Mouse (Mus musculus) erythroblast, embryonic 14.5 days (primary cell): Measurements from ENCODE around the gene Col15a1. TPM values are rescaled to one million over a fixed set of nuclear protein-coding genes. Genes with fewer than 3 reads are reported as not detected.

ENCODE experiments used
- H3K27me3 ChIP-seq: 2 replicates; pipeline ENCODE4 v1.6.1; 2012; ENCODE audit warnings: inconsistent platforms; ENCODE audit not compliant: control insufficient read depth
- H3K36me3 ChIP-seq: 2 replicates; pipeline ENCODE4 v1.6.1; 2012; ENCODE audit warnings: mild to moderate bottlenecking, inconsistent platforms; ENCODE audit not compliant: control insufficient read depth
- H3K4me1 ChIP-seq: 2 replicates; pipeline ENCODE4 v1.6.1; 2012; ENCODE audit warnings: inconsistent platforms; ENCODE audit not compliant: control insufficient read depth
- H3K4me3 ChIP-seq: replicated peaks from 2 replicates; pipeline ENCODE3; 2012; ENCODE audit warnings: moderate library complexity, mild to moderate bottlenecking, inconsistent platforms
- H3K9me3 ChIP-seq: 2 replicates; pipeline ENCODE4 v1.6.1; 2012; ENCODE audit warnings: low read length, inconsistent platforms, mixed read lengths; ENCODE audit not compliant: control insufficient read depth
- GATA1 ChIP-seq: IDR thresholded peaks from 2 replicates; pipeline ENCODE4 v1.6.1; 2012; ENCODE audit warnings: low read length, inconsistent platforms, mixed read lengths
- TAL1 ChIP-seq: IDR thresholded peaks from 3 replicates; pipeline ENCODE4 v1.6.1; 2012; ENCODE audit warnings: low read length, inconsistent platforms, mixed read lengths
- polyA plus RNA-seq: library from polyadenylated mRNA; stranded (reverse); fragments of >175 nt; gene quantifications from 2 replicates; pipeline ENCODE4 v1.2.3, GENCODE M21; 2012

Gene Col15a1
- polyA plus RNA-seq, 1 experiment: not detected

- TF ChIP-seq GATA1: no peak
- no peak for TF ChIP-seq TAL1
- Histone ChIP-seq H3K9me3 (no peaks in the 10 kb centered on the region), H3K27me3 (no peaks in the 10 kb centered on the region), H3K4me3 (no peak overlapping the region), H3K36me3 (no peaks in the 10 kb centered on the region), H3K4me1 (no peaks in the 10 kb centered on the region)
Observed at GRCm38 (mm10) chr4:47225920-47226319, 18.0 kb downstream of the Col15a1 start.

DNA sequence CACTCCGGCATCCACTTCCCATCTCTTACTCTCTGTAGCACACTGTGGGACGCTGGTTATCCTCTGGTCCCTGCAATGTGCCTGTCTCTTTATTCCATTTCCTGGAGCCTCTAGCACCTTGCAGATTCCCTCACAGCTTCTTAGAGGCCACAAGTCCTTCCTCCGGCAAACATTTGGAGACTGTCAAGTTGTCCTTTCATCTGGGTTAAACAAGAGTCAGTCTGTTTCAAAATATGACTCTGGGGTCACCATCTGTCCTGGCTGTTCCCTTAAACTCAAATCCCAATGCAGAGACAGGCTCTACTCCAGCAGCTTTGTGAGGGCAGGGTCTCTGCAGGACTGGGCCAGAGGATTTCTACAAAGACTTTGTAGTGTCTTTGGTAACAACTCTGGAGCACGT, 19.1 kb downstream of the Col15a1 start:
- no peak overlapping the region for H3K4me3 ChIP-seq
- no peaks in the 10 kb centered on the region for H3K27me3 ChIP-seq
- H3K9me3 ChIP-seq: no peaks in the 10 kb centered on the region
- no peaks in the 10 kb centered on the region for H3K4me1 ChIP-seq
- no peaks in the 10 kb centered on the region for H3K36me3 ChIP-seq
- TF ChIP-seq GATA1: no peak
- TF ChIP-seq TAL1: no peak

DNA sequence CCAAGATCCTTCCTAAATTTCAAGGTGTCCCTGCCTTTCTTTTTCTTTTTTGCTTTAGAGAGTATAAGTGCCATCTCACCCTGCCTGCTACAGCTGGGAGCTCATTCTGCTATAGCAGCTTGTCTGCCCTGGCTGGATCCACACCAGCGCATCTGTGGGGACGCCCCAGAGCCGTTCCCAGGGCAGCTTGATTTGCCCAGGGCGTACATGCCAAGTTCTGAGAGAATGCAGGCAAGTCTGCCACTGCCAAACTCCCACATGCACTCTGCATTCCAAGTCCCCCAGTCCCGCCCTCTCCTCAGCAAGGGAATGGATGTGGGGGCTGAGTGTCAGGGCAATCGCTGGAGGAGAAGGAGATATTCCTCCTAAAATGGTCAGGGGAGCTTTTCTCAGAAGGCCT, 19.8 kb downstream of the Col15a1 start:
- H3K36me3 ChIP-seq: no peaks in the 10 kb centered on the region
- no peaks in the 10 kb centered on the region for H3K4me1 ChIP-seq
- no peaks in the 10 kb centered on the region for H3K9me3 ChIP-seq
- no peak for TF ChIP-seq TAL1
- no peak for TF ChIP-seq GATA1
- H3K27me3 ChIP-seq: no peaks in the 10 kb centered on the region
- H3K4me3 ChIP-seq: no peak overlapping the region

- no peaks in the 10 kb centered on the region for H3K27me3 ChIP-seq
- no peaks in the 10 kb centered on the region for H3K36me3 ChIP-seq
- no peak overlapping the region for H3K4me3 ChIP-seq
- no peak for TF ChIP-seq TAL1
- no peak for TF ChIP-seq GATA1
- no peaks in the 10 kb centered on the region for H3K9me3 ChIP-seq
- no peaks in the 10 kb centered on the region for H3K4me1 ChIP-seq
Observed at GRCm38 (mm10) chr4:47228945-47229344, 21.0 kb downstream of the Col15a1 start.

DNA sequence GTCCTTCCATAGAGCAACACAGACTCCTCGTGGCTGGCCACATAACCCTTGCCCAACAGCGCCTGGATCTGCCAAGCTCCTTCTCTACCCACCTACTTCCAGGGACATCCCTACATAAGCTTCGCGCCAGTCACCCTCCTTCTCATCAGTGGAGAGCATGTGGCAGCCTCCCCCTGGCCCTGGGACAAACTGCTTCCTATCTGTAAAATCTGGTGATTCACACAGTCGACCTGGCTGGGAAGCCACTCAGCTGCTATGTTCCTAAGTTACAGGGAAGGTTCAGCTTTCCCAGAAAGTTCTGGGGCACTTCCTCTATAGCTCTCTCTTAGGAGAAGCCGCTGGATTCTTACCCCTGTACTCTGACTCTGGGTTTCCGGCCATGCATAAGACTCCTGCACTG, 22.5 kb downstream of the Col15a1 start:
- Histone ChIP-seq H3K36me3 (no peaks in the 10 kb centered on the region), H3K4me3 (no peak overlapping the region), H3K4me1 (no peaks in the 10 kb centered on the region), H3K27me3 (no peaks in the 10 kb centered on the region), H3K9me3 (no peaks in the 10 kb centered on the region)
- TF ChIP-seq TAL1: no peak
- no peak for TF ChIP-seq GATA1

DNA sequence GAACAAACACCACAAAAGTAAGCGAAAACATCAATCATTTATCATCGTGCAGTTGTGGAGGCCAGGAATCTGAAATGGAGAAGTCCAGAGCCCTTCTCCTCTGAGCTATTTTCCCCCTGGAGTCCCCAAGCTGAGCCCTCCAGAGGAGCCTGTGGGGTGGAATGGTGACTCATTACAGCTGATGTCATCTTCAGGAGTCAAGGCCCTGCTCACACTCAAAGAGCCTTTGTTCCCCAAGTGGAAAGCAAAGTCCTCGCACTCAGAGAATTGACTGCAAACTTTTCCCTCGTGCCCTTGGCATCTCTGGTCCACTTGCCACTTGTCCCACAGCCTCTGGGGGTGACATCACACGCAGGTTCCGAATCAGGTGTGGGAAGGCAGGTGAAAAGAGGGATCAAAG, 23.4 kb downstream of the Col15a1 start:
- Histone ChIP-seq H3K4me1 (no peaks in the 10 kb centered on the region), H3K27me3 (no peaks in the 10 kb centered on the region), H3K9me3 (no peaks in the 10 kb centered on the region), H3K4me3 (no peak overlapping the region), H3K36me3 (no peaks in the 10 kb centered on the region)
- TF ChIP-seq GATA1 (no peak), TAL1 (no peak)

DNA sequence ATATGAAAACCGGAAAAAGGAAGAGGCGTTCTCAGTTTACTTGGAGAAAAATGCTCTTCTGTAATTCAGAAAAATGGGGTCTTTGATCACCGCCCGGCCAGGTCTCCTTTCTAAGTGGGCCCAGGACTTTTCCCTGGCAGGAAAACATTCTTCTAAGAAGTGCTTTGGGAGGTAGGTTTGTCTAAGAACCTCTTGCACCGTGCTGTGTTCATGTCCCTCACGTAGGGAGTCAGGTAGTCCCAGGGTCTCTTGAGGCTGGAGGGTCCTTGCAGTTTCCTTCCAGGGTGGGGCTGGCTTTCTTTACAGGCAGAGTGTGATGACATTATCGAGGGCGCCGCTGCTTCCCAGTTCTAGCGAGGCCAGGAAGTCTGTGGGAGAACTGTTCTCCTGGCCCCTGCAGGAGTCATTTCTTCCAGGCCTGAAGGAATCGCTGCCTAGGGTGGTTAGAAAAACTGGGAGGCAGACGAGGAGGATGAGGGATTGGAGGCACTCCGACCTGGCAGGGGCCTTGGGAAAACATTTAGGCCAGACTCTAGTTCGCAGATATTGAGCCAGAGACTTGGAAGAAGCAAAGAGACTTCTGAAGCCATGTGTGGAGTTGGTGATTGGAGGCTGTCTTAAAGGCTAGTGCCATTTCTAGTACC, 25.4 kb downstream of the Col15a1 start:
- no peaks in the 10 kb centered on the region for H3K9me3 ChIP-seq
- TF ChIP-seq GATA1: no peak
- no peak for TF ChIP-seq TAL1
- no peaks in the 10 kb centered on the region for H3K36me3 ChIP-seq
- H3K4me3 ChIP-seq: no peak overlapping the region
- H3K27me3 ChIP-seq: 0 out of 2 replicates have a peak, but pooled peaks cover 2% of the 10 kb centered on the region
- no peaks in the 10 kb centered on the region for H3K4me1 ChIP-seq

DNA sequence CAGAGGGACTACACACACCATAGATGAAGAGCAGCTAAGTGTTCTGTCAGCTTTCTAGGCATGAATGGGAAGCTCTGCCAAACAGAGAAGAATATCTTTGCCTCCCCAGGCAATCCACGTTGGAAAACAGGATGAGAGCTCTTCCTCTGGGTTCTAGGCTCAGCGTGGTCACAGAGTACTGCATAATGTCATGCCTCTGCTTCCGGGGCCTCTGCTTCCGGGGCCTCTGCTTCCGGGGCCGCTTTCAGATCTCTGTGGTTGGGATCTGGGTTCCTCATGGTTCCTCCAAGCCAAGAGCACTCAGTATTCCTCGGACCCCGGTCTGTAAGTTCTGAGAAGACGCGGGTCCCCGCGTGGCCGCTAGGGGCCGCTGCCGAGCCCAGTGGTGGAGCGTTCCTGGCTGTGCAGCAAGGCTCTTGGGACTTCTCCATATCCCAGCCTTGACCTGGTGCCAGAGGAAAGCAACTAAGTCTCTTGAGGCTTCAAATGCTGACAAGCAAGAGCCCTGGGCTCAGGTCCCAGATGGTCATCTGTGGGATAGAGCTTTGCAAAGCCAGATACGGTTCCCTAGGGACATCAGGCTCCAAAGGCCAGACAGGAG, 26.8 kb downstream of the Col15a1 start:
- H3K9me3 ChIP-seq: no peaks in the 10 kb centered on the region
- no peaks in the 10 kb centered on the region for H3K4me1 ChIP-seq
- H3K4me3 ChIP-seq: no peak overlapping the region
- H3K36me3 ChIP-seq: no peaks in the 10 kb centered on the region
- H3K27me3 ChIP-seq: 0 out of 2 replicates have a peak, but pooled peaks cover 2% of the 10 kb centered on the region
- TF ChIP-seq GATA1 (no peak), TAL1 (no peak)

DNA sequence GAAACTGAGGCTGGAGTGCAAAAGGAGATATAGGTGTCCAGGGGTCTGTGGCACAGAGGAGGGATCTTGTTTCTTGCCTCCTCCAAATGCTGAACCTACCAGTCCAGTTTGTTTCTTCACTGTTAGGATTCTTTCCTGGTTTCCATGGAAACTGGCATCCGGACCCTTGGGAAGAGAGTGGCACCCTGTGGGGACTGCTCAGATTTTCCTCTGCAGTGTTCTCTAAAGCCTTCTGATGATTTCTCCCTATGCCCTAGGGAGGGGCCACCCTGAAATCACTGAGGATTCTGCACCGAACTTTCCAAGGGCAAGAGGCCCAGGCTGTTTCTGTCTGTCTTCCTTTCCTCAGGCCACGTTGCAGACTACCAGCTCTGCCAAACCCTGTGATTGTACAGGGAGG, 27.4 kb downstream of the Col15a1 start:
- H3K27me3 ChIP-seq: 0 out of 2 replicates have a peak, but pooled peaks cover 2% of the 10 kb centered on the region
- H3K36me3 ChIP-seq: no peaks in the 10 kb centered on the region
- no peaks in the 10 kb centered on the region for H3K9me3 ChIP-seq
- TF ChIP-seq TAL1 (no peak), GATA1 (no peak)
- no peaks in the 10 kb centered on the region for H3K4me1 ChIP-seq
- no peak overlapping the region for H3K4me3 ChIP-seq
